Mouse (Mus musculus) midbrain, embryonic 16.5 days (tissue): ENCODE results near the gene Adh7. TPM values are rescaled to one million over a fixed set of nuclear protein-coding genes. Genes with fewer than 3 reads are reported as not detected.

Experiments
- ATAC-seq: fragments of 200-750 bp; cut with Nextera tagmentation; 2 replicates; pipeline ENCODE4 v1.8.0; 2017; ENCODE audit warnings: moderate TSS enrichment
- H3K27ac ChIP-seq: fragments of 300-500 bp; sonication (generic); 2 replicates; pipeline ENCODE4 v1.5.1; 2014; ENCODE audit warnings: mild to moderate bottlenecking, low read length, mixed read lengths
- H3K27me3 ChIP-seq: fragments of 300-500 bp; sonication (generic); 2 replicates; pipeline ENCODE4 v1.6.1; 2014; ENCODE audit warnings: low read depth, low read length, mixed read lengths; ENCODE audit not compliant: control insufficient read depth, insufficient read depth
- H3K36me3 ChIP-seq: fragments of 300-500 bp; sonication (generic); 2 replicates; pipeline ENCODE4 v1.6.1; 2014; ENCODE audit warnings: mild to moderate bottlenecking, low read length, moderate library complexity, mixed read lengths; ENCODE audit not compliant: control insufficient read depth, insufficient read depth
- H3K4me1 ChIP-seq: fragments of 300-500 bp; sonication (generic); 2 replicates; pipeline ENCODE4 v1.6.1; 2014; ENCODE audit warnings: mild to moderate bottlenecking, low read length, mixed read lengths; ENCODE audit not compliant: control insufficient read depth, insufficient read depth
- H3K4me2 ChIP-seq: fragments of 300-500 bp; sonication (generic); 2 replicates; pipeline ENCODE4 v1.6.1; 2014; ENCODE audit warnings: mild to moderate bottlenecking, low read length, mixed read lengths
- H3K4me3 ChIP-seq: fragments of 300-500 bp; sonication (generic); 2 replicates; pipeline ENCODE4 v1.5.1; 2014; ENCODE audit warnings: low read depth, mild to moderate bottlenecking, low read length, moderate library complexity, mixed read lengths
- H3K9ac ChIP-seq: fragments of 300-500 bp; sonication (generic); 2 replicates; pipeline ENCODE4 v1.6.1; 2014; ENCODE audit warnings: low read depth, low read length, mixed read lengths
- H3K9me3 ChIP-seq: fragments of 300-500 bp; sonication (generic); replicated peaks from 2 replicates; pipeline ENCODE4 v1.6.1; 2014; ENCODE audit warnings: mild to moderate bottlenecking, low read length, mixed read lengths; ENCODE audit not compliant: control insufficient read depth, poor library complexity, severe bottlenecking
- WGBS: fragments of 180-500 bp; shearing (Covaris S2); extraction: QIAGEN DNeasy Blood & Tissue Kit; methylation state at CpG from one replicate; pipeline ENCODE4 v1.1.7; 2014; 5-methylcytosine and 5-hydroxymethylcytosine counted together
- polyA plus RNA-seq: library from polyadenylated mRNA; unstranded; fragments of >200 nt; fragmentation: Nextera tagmentation; extraction: Ambion mirVana; gene quantifications from 2 replicates; pipeline ENCODE4 v1.2.1, GENCODE M21; 2015

The Adh7 gene
- polyA plus RNA-seq, 1 experiment from 2014 or later, result 1.6 TPM

DNA sequence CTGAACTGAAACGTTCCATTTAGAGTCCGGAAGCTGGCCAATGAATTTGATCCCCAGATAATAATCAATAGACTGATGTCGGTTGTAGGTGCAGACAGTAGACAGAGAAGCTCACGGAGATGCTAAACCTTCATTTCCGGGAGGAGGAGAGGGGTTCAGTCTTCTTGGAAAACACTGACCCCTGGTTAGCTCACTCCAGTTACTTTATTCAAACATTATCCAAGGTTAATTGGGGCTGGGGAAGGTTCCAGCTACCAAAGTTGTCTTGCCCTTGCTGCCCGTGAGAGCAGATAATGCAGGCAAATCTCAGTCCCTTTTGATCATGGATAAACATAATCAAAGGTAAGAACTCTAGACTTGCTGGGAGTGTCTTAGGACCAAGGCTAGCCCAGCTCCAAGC lies 33.6 kb downstream of the Adh7 start:
- WGBS, result 86% methylated on average over 6 of the region's 6 CpGs
- H3K9me3 ChIP-seq, result no peaks in the 10 kb centered on the region
- H3K27me3 ChIP-seq, result no peaks in the 10 kb centered on the region
- no peak overlapping the region for H3K4me2 ChIP-seq
- no peaks in the 10 kb centered on the region for H3K4me1 ChIP-seq
- H3K27ac ChIP-seq, result no peak overlapping the region
- H3K4me3 ChIP-seq, result no peak overlapping the region
- no peak for ATAC-seq
- H3K9ac ChIP-seq, result no peak overlapping the region
- no peaks in the 10 kb centered on the region for H3K36me3 ChIP-seq

DNA sequence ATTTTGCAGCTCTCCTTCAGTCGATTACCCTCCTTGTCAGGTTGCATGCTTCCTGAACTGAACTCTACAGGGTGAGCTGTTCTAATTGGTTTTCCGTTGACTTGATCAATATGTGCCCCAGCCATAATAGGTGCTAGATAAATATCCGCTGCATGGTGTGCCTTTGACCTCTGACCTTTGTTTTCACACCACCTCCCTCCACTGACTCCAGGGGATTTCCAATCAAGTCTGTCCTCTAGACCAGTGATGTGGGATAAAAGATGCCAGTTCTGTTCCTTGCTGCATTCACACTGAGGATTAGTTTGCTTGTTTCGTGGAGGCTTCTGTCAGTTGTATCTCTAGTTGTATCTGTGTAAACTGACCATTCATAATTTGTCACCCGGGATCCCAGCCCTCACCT lies 36.6 kb downstream of the Adh7 start:
- Histone ChIP-seq H3K4me2 (no peak overlapping the region), H3K9me3 (no peaks in the 10 kb centered on the region), H3K36me3 (no peaks in the 10 kb centered on the region), H3K9ac (no peak overlapping the region), H3K27me3 (no peaks in the 10 kb centered on the region), H3K27ac (no peak overlapping the region), H3K4me3 (no peak overlapping the region), H3K4me1 (no peaks in the 10 kb centered on the region)
- WGBS, result 34% methylated on average over 5 of the region's 5 CpGs
- ATAC-seq, result no peak

DNA sequence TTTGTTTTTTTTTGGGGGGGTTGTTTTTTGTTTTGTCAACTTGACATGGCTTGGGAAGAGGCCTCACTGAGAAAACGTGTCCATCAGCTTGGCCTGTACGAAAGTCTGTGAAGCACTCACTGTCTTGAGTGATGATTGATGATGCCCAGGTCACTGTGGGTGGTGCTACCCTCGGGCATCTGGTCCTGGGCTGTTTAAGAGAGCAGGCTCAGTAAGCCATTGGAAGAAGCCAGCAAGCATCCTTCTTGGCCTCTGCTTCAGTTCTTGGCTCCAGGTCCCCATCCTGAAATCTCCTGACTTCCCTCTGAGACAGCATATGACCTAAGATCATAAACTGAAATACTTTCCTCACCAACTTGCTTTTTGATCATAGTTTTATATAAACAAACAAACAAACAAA lies 37.8 kb downstream of the Adh7 start:
- Histone ChIP-seq H3K4me1 (no peaks in the 10 kb centered on the region), H3K36me3 (no peaks in the 10 kb centered on the region), H3K9me3 (no peaks in the 10 kb centered on the region), H3K9ac (no peak overlapping the region), H3K4me3 (no peak overlapping the region), H3K27me3 (no peaks in the 10 kb centered on the region), H3K4me2 (no peak overlapping the region), H3K27ac (no peak overlapping the region)
- 84% methylated on average over 3 of the region's 3 CpGs for WGBS
- ATAC-seq, result no peak

DNA sequence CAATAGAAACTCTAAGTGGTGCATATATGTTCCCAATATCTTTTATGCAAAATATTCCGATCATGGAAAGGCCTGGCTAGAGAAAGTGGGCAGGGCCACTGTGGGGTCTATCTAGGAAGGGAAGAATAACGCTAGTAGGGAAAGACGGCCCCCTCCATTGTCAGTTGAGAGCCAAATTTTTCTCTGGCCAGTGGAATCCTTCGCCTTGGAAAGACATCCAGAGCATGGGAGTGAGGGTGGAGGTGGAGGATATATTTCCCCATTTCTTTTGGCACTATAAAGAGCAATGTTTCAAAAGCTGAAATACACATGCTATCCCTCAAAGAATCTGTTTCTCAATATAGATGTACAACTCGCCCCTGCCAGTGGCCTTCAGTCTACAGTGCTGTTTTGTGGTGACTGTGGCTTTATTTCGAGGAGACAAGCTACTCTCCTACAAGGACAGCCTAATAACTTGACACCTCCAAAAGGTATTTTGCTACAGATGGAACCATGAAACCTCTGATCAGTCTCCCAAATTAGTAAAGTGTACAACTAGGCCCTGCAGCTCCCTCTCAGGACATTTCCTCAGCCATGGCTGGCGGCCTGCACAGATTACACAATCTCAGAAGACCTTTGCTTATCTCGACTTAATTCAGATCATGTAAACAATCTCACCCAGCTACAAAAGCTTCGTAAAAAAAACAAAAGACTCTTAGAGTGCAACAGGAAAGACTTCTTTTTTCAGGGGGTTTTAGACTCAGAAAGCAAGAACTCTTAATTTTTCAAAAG lies 38.4 kb downstream of the Adh7 start:
- Histone ChIP-seq H3K27me3 (no peaks in the 10 kb centered on the region), H3K4me1 (no peaks in the 10 kb centered on the region), H3K4me2 (no peak overlapping the region), H3K4me3 (no peak overlapping the region), H3K36me3 (no peaks in the 10 kb centered on the region), H3K27ac (no peak overlapping the region), H3K9me3 (no peaks in the 10 kb centered on the region), H3K9ac (no peak overlapping the region)
- ATAC-seq, result no peak
- 86% methylated on average over 9 of the region's 9 CpGs for WGBS

DNA sequence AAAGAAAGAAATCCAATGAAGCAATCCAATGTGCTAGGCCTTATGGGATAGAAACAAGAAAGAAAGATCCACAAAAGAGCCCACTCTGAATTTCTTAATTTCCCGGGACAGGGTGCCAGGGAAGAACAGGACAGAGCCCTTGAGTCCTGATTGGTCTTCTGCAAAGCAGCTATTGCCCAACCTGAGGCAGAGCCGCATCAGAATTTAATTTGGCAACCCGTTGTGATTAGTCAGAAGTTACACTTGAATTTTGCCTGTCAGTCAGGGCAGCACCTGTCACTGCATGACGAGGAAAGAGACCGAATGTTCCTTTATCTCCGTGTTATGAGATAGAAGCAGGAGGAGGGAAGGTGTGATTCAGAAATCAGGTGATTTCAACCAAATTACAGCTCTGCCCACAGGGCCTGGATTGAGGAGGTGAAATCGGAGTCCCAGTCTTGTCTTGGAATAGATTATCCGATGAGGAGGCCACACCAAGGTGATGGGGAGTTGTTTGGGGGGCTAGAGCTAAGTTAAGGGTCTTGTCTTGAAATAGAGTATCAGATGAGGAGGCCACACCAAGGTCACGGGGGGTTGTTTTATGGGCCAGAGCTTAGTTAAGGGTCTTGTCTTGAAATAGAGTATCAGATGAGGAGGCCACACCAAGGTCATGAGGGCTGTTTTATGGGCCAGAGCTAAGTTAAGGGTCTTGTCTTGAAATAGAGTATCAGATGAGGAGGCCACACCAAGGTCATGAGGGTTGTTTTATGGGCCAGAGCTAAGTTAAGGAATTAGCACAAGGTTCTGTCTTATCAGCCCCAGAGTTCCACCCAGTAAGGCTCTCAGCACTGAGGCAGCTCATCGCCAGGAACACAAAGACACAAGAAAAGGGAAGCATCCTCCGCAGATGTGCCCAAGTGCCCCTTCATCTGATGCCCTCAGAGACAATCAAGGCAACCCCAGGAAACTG lies 43.4 kb downstream of the Adh7 start, which contains the start of gene Adh1:
Adh1 (plus strand) TSS at position 271 of the 949 bp plus-strand sequence.
- H3K27me3 ChIP-seq, result no peaks in the 10 kb centered on the region
- no peaks in the 10 kb centered on the region for H3K36me3 ChIP-seq
- no peak within 1 kb of the TSS for H3K9ac ChIP-seq
- H3K9me3 ChIP-seq, result no peaks in the 10 kb centered on the region
- H3K4me2 ChIP-seq, result no peak within 1 kb of the TSS
- no peak within 1 kb of the TSS for H3K27ac ChIP-seq
- WGBS, result 91% methylated on average over 11 of the region's 11 CpGs
- no peak within 1 kb of the TSS for H3K4me3 ChIP-seq
- no peaks in the 10 kb centered on the region for H3K4me1 ChIP-seq
- no peak for ATAC-seq

DNA sequence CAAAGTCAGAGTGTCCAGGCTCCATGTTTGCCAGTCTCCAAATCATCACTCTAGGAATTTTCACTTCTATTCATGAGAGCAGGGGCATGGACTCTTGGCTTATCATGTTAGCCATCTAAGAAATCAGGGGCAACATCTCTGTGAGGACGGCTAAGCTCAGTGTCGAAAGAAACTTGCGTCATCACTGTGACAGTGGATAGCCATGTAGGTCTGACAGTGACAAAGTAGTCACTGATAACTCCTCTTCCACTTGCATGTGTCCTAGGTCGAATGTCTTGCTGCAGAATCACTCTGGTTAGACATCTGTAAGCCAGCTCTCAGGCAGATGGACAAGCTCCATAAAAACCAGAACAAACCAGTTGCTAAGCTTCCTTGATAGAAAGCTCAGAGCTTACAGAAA lies 45.0 kb downstream of the Adh7 start:
- no peak overlapping the region for H3K27ac ChIP-seq
- H3K4me2 ChIP-seq, result no peak overlapping the region
- ATAC-seq, result no peak
- no peak overlapping the region for H3K4me3 ChIP-seq
- H3K27me3 ChIP-seq, result no peaks in the 10 kb centered on the region
- H3K9ac ChIP-seq, result no peak overlapping the region
- no peaks in the 10 kb centered on the region for H3K4me1 ChIP-seq
- no peaks in the 10 kb centered on the region for H3K36me3 ChIP-seq
- WGBS, result 93% methylated on average over 4 of the region's 4 CpGs
- no peaks in the 10 kb centered on the region for H3K9me3 ChIP-seq

DNA sequence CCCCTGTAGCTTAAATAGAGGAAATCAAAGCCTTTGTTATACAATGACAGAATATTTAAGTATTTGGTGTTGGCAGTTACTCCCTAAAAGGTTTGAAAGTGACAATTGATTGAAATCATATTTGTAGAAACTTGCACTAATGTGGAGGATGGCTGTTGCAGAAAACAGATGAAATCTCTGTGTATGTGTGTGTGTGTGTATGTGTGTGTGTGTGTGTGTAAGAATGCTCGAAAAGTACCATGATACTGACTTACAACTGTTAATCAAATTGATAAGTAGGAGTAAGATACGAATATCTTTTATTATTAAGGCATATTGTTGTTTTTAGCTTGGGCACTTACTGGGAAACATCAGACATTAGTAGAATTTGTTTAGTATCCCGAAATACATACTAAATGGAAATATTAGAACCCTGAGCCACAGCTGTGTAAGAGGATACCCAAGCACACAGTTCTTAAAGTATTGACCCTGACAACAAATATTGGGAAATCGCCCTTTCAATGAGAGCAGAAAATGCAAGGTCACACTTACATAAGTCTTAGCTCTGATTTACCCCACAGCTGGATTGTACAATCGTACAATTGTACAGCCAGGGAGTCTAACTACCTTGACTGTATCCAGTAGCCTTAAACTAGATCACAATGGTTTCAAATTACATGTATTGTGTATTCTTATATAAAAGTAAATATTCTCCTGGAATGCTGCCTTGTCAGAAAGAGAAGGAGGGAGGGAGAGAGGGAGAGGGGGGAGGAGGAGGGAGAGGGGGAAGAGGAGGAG lies 45.8 kb downstream of the Adh7 start:
- no peak for ATAC-seq
- whole genome bisulfite sequencing, result 78% methylated on average over 5 of the region's 5 CpGs
- Histone ChIP-seq H3K9me3 (no peaks in the 10 kb centered on the region), H3K36me3 (no peaks in the 10 kb centered on the region), H3K4me1 (no peaks in the 10 kb centered on the region), H3K4me3 (no peak overlapping the region), H3K9ac (no peak overlapping the region), H3K27me3 (no peaks in the 10 kb centered on the region), H3K4me2 (no peak overlapping the region), H3K27ac (no peak overlapping the region)

DNA sequence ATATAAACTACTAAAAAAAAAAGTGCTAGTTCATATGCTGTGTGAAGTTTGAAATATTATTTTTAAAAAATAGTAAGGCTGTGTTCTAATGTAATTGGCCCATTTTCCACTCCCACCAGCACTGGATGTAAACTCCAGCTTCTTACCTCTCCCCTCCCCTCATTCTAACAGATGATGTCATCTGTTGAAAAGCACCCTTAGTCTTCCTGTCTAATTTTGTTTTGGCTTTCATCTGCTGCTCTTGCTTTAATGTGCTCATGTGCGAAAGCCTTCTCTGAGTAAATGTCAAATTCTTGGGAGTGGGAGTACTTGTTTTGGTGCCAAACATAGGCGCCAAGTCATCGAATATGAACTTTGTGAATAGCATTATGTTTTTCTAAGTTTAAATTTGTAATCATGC lies 47.1 kb downstream of the Adh7 start:
- no peak overlapping the region for H3K4me3 ChIP-seq
- no peak overlapping the region for H3K27ac ChIP-seq
- no peaks in the 10 kb centered on the region for H3K36me3 ChIP-seq
- H3K27me3 ChIP-seq, result no peaks in the 10 kb centered on the region
- 72% methylated on average over 3 of the region's 3 CpGs for WGBS
- no peak for ATAC-seq
- H3K4me2 ChIP-seq, result no peak overlapping the region
- H3K9me3 ChIP-seq, result no peaks in the 10 kb centered on the region
- no peak overlapping the region for H3K9ac ChIP-seq
- no peaks in the 10 kb centered on the region for H3K4me1 ChIP-seq
